Mouse (Mus musculus): ENCODE results near the gene Gpt2. TPM values are rescaled to one million over a fixed set of nuclear protein-coding genes. Genes with fewer than 3 reads are reported as not detected.

Gene Gpt2
- polyA plus RNA-seq (2011; ENCODE audit: insufficient read depth, insufficient read length, low read depth, missing spikeins) = 29.1 and 31.1 TPM in 2 replicates

- no peaks in the 10 kb centered on the region for H3K27me3 ChIP-seq (ENCODE audit: control insufficient read depth, insufficient read depth, low read length, poor library complexity, severe bottlenecking)
- peaks cover 24% of the 10 kb centered on the region for H3K36me3 ChIP-seq (ENCODE audit: control insufficient read depth, insufficient read depth, low read length, poor library complexity, severe bottlenecking)
- H3K4me3 ChIP-seq (ENCODE audit: low read depth, low read length) = peak within 1 kb of the TSS; percentile 90
- H3K9me3 ChIP-seq (replicated peaks; ENCODE audit: control insufficient read depth, insufficient read depth, low read length, poor library complexity, severe bottlenecking) = peaks cover 5% of the 10 kb centered on the region
- peaks cover 6% of the 10 kb centered on the region for H3K4me1 ChIP-seq (ENCODE audit: control insufficient read depth, insufficient read depth, low read length)
- peak within 1 kb of the TSS; percentile 92 for H3K9ac ChIP-seq (ENCODE audit: low read depth, poor library complexity, severe bottlenecking)
- TF ChIP-seq EP300 (IDR thresholded peaks at IDR 0.05; ENCODE audit: insufficient read depth, low read depth, low read length) (peak; percentile 61; the same call in 1 of the 2 replicates), CTCF (IDR thresholded peaks at IDR 0.05; ENCODE audit: low read depth, low read length) (no peak), POLR2A (IDR thresholded peaks at IDR 0.05; ENCODE audit: insufficient read depth, low read length) (peak; percentile 77)
- peak within 1 kb of the TSS; percentile 89 for H3K27ac ChIP-seq (ENCODE audit: insufficient read depth, low read length)
Observed at GRCm38 (mm10) chr8:85492125-85492875, at the start of gene Gpt2. TSS of gene Gpt2 (plus strand) at chr8:85492576.

GRCm38 (mm10) chr8:85444092-85444491 is 48.3 kb upstream of the Gpt2 start:
- H3K36me3 ChIP-seq (ENCODE audit: control insufficient read depth, insufficient read depth, low read length, poor library complexity, severe bottlenecking) = no peaks in the 10 kb centered on the region
- 0 out of 2 replicates have a peak, but pooled peaks cover 2% of the 10 kb centered on the region for H3K9me3 ChIP-seq (replicated peaks; ENCODE audit: control insufficient read depth, insufficient read depth, low read length, poor library complexity, severe bottlenecking)
- H3K27me3 ChIP-seq (ENCODE audit: control insufficient read depth, insufficient read depth, low read length, poor library complexity, severe bottlenecking) = peaks cover 2% of the 10 kb centered on the region; the same call in 1 of the 2 replicates
- H3K9ac ChIP-seq (ENCODE audit: low read depth, poor library complexity, severe bottlenecking) = no peak overlapping the region
- no peaks in the 10 kb centered on the region for H3K4me1 ChIP-seq (ENCODE audit: control insufficient read depth, insufficient read depth, low read length)
- no peak overlapping the region for H3K27ac ChIP-seq (ENCODE audit: insufficient read depth, low read length)
- TF ChIP-seq POLR2A (IDR thresholded peaks at IDR 0.05; ENCODE audit: insufficient read depth, low read length) (no peak), EP300 (IDR thresholded peaks at IDR 0.05; ENCODE audit: insufficient read depth, low read depth, low read length) (no peak), CTCF (IDR thresholded peaks at IDR 0.05; ENCODE audit: low read depth, low read length) (no peak)
- no peak overlapping the region for H3K4me3 ChIP-seq (ENCODE audit: low read depth, low read length)

DNA sequence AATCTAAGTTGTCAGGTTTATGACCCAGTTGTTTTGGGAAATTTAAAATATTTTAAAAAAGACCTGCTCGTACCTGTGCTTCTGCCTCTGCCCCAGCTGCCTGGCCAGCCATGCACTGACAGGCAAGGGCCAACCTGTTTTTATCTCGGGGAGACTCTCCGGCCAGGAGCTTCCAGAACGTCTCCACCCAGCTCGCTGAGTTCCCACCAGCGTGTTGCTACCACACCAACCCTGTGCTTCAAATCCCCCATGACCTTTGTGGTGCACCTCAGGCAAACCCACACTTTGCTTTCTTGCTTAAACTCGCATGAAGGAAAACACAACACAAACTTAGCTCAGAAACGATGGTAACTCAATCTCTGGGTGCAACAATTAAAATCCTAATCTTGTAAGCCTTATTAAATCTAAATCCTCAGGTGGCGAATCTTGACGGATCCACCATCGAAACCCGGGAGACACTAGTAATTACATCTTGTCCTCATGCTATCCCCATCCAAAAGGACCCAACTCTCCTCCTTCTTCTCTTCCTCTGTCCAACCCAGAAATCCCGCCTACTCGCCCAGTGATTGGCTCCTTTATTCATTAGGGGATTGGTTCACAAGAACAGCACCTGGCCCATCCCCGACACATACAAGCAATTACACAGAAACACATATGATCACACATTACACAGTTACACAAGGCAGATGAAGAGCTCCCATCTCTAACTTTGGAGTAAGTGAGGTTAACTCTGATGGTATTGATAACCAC is 46.3 kb upstream of the Gpt2 start:
- Histone ChIP-seq H3K27me3 (ENCODE audit: control insufficient read depth, insufficient read depth, low read length, poor library complexity, severe bottlenecking) (0 out of 2 replicates have a peak, but pooled peaks cover 2% of the 10 kb centered on the region), H3K4me3 (ENCODE audit: low read depth, low read length) (peak overlapping the region; percentile 54), H3K27ac (ENCODE audit: insufficient read depth, low read length) (no peak overlapping the region), H3K4me1 (ENCODE audit: control insufficient read depth, insufficient read depth, low read length) (no peaks in the 10 kb centered on the region), H3K9ac (ENCODE audit: low read depth, poor library complexity, severe bottlenecking) (peak overlapping the region; percentile 9), H3K36me3 (ENCODE audit: control insufficient read depth, insufficient read depth, low read length, poor library complexity, severe bottlenecking) (no peaks in the 10 kb centered on the region), H3K9me3 (replicated peaks; ENCODE audit: control insufficient read depth, insufficient read depth, low read length, poor library complexity, severe bottlenecking) (no peaks in the 10 kb centered on the region)
- no peak for TF ChIP-seq EP300 (IDR thresholded peaks at IDR 0.05; ENCODE audit: insufficient read depth, low read depth, low read length)
- TF ChIP-seq POLR2A (IDR thresholded peaks at IDR 0.05; ENCODE audit: insufficient read depth, low read length) = peak; percentile 28
- TF ChIP-seq CTCF (IDR thresholded peaks at IDR 0.05; ENCODE audit: low read depth, low read length) = no peak

DNA sequence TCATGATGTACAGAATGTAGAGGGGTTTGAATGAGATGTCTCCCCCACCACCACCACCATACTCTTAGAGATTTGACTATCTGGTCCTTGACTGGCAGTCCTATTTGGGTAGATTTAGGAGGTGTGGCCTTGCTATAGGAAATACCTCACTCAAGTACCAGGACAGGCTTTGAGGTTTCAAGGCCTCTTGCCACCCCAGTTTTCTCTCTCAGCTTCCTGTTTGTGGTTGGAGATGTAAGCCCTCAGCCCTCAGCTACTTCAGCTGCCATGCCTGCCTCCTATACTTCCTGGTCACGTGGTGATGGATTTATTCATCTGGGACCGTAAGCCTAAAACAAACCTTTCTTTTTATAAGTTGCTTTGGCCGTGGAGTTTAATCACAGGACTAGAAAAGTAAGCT is 42.0 kb upstream of the Gpt2 start:
- Histone ChIP-seq H3K9ac (ENCODE audit: low read depth, poor library complexity, severe bottlenecking) (no peak overlapping the region), H3K9me3 (replicated peaks; ENCODE audit: control insufficient read depth, insufficient read depth, low read length, poor library complexity, severe bottlenecking) (no peaks in the 10 kb centered on the region), H3K27me3 (ENCODE audit: control insufficient read depth, insufficient read depth, low read length, poor library complexity, severe bottlenecking) (no peaks in the 10 kb centered on the region), H3K4me3 (ENCODE audit: low read depth, low read length) (no peak overlapping the region), H3K36me3 (ENCODE audit: control insufficient read depth, insufficient read depth, low read length, poor library complexity, severe bottlenecking) (no peaks in the 10 kb centered on the region), H3K4me1 (ENCODE audit: control insufficient read depth, insufficient read depth, low read length) (no peaks in the 10 kb centered on the region), H3K27ac (ENCODE audit: insufficient read depth, low read length) (no peak overlapping the region)
- no peak for TF ChIP-seq EP300 (IDR thresholded peaks at IDR 0.05; ENCODE audit: insufficient read depth, low read depth, low read length)
- no peak for TF ChIP-seq POLR2A (IDR thresholded peaks at IDR 0.05; ENCODE audit: insufficient read depth, low read length)
- no peak for TF ChIP-seq CTCF (IDR thresholded peaks at IDR 0.05; ENCODE audit: low read depth, low read length)

DNA sequence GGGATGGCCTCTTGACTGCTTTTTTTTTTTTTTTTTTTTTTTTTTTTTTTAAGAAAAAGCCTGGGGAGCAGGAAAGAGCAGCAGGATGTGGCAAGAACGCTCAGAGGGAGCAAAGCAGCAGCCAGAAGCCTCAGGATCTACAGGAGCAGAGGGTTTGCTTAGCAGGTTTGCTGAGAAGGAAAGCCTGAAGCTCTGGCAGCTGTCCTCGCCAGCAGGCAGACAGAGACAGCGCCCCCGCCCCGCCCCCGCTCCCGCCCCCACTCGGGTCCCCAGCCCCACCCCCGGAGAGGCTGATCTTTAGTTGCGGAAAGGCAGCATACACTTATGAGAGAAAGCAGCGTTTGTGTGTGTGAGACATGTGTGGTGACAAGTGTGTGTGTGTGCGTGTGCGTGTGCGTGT is 40.0 kb upstream of the Gpt2 start:
- H3K27me3 ChIP-seq (ENCODE audit: control insufficient read depth, insufficient read depth, low read length, poor library complexity, severe bottlenecking) = no peaks in the 10 kb centered on the region
- no peaks in the 10 kb centered on the region for H3K9me3 ChIP-seq (replicated peaks; ENCODE audit: control insufficient read depth, insufficient read depth, low read length, poor library complexity, severe bottlenecking)
- no peaks in the 10 kb centered on the region for H3K36me3 ChIP-seq (ENCODE audit: control insufficient read depth, insufficient read depth, low read length, poor library complexity, severe bottlenecking)
- H3K4me1 ChIP-seq (ENCODE audit: control insufficient read depth, insufficient read depth, low read length) = no peaks in the 10 kb centered on the region
- H3K4me3 ChIP-seq (ENCODE audit: low read depth, low read length) = peak overlapping the region; percentile 18; the same call in 1 of the 2 replicates
- peak overlapping the region; percentile 58 for H3K9ac ChIP-seq (ENCODE audit: low read depth, poor library complexity, severe bottlenecking)
- TF ChIP-seq CTCF (IDR thresholded peaks at IDR 0.05; ENCODE audit: low read depth, low read length) = no peak
- TF ChIP-seq POLR2A (IDR thresholded peaks at IDR 0.05; ENCODE audit: insufficient read depth, low read length) = no peak
- TF ChIP-seq EP300 (IDR thresholded peaks at IDR 0.05; ENCODE audit: insufficient read depth, low read depth, low read length) = no peak
- H3K27ac ChIP-seq (ENCODE audit: insufficient read depth, low read length) = no peak overlapping the region
